Mouse (Mus musculus): ENCODE measurements at regions not wholly inside any gene's neighbourhood (a gene's known extent, or its start where the extent isn't known, plus 50 kb on each side); places are given as distances from the start of the nearest gene placed in this dataset.

- DNase-seq (ENCODE audit: extremely low spot score, low spot score): no peak
These were observed 213.5 kb upstream of the Sfrp2 start for GRCm38 (mm10) chr3:83552516-83553139.

DNA sequence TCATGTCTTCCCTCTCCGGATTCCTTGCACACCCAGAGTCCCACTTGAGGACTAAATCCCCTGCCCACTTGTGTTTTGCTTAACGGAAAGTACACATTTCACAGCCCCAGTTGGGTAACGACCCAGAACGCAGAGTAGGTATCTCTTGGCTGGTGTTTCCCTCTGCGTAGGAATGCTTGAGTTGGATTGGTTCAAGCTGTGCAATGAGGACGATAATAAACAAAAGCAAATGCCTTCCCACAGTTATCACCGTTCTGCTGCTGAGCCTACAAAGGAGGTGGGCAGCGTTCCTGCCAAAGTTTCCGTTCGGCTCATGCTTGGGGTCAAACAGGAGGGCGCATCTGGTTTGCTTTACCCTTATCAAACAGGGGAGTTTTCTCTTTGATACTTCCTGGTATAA, 212.3 kb upstream of the Sfrp2 start:
- no peak for DNase-seq (ENCODE audit: extremely low spot score, low spot score)

DNA sequence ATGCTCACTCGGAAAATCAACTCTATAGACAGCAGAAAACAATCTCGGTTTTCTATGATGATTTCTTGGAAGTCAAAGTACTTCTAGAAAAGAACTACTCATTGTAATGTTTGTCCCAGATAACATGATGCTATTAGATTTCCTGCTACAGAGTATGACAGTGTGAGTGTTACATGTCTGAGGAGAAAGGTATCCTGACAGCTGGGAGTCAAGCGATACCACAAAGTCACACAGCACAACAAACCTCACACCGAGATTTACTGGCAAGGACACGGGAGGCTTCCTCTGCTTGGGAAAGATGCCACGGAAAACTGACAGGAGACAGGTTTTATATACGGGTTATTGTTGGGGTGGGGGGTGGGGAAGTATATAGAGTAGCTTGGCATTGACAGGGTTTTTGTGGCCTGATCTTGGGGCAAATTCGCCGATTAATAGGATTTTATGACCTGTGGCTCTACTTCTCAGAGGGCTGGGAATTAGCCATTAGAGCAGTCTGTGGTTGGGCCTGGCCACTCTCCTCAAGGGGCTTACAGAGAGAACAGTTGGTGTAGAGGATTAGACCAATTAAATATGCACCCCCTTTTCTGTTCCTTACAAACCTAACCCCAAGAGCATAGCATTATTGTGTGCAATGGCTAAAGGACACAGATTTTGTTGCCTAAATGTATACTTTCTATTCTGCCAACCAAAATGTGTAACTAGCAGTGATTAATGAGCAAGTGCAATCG, 209.2 kb upstream of the Sfrp2 start:
- DNase-seq (ENCODE audit: extremely low spot score, low spot score): no peak

GRCm38 (mm10) chr3:83562026-83562425, 204.1 kb upstream of the Sfrp2 start:
- DNase-seq (ENCODE audit: extremely low spot score, low spot score): no peak

- DNase-seq (ENCODE audit: extremely low spot score, low spot score): no peak
These were observed 190.6 kb upstream of the Sfrp2 start for GRCm38 (mm10) chr3:83575526-83575925.

GRCm38 (mm10) chr3:83576155-83576554, 190.0 kb upstream of the Sfrp2 start:
- no peak for DNase-seq (ENCODE audit: extremely low spot score, low spot score)

GRCm38 (mm10) chr3:83580766-83581165, 185.4 kb upstream of the Sfrp2 start:
- DNase-seq (ENCODE audit: extremely low spot score, low spot score): no peak

DNA sequence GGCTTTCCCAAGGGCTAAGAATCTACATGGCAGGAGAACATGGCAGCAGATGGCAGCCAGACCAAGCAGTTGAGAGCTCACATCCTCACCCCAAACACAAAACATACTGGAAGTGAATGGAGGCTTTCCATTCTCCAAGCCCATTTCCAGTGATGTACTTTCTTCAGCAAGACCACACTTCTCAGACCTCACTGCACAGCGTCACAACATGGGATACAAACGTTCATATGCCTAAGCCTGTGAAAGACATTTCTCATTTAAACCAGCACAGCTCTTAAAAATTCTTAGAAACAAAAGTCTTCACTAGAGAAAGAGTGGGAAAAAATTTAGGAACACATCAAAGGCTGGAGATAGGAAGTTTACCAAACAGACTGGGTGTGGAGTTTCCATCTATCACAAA, 183.9 kb upstream of the Sfrp2 start:
- no peak for DNase-seq (ENCODE audit: extremely low spot score, low spot score)

GRCm38 (mm10) chr3:83583071-83583672, 182.9 kb upstream of the Sfrp2 start:
- peak; percentile 49 for DNase-seq (ENCODE audit: extremely low spot score, low spot score)

DNA sequence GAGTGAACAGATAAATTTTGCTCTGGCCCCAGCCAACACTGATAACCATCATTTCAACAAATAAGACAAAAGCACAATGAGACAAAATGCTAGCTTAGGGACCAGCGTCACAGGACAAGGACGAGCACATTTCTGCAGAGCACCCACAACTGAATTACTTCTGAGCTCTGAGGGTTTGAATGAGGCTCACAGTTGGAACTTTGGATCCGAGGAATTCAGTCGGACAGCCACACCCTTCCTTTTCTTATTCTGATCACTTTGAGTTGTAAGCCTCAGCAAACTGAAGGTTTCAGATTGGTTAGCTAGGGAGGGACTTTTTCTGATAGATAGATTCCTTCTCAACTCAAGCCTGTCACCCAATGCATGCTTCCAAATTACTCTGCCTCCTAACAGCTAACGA, 180.0 kb upstream of the Sfrp2 start:
- no peak for DNase-seq (ENCODE audit: extremely low spot score, low spot score)

GRCm38 (mm10) chr3:83586551-83586950, 179.6 kb upstream of the Sfrp2 start:
- no peak for DNase-seq (ENCODE audit: extremely low spot score, low spot score)

DNA sequence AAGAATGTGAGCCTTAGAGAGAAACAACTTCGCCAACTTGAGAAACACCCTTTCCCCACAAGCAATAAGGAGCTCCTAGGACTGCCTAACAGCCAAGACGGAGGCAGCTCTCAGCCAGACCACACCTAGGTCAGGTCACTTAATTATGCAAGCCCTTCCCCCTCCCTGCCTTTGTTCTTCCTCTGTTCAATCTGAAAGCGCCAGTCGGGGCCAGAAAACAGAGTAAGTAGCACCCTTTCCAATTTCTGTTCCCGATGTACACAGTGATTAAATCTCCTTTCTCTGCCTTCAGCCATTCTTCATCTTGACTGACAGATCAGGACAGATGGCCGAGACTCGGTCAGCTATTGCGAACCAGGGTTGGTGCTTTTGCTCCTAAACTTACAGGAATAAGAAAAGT, 177.0 kb upstream of the Sfrp2 start:
- DNase-seq (ENCODE audit: extremely low spot score, low spot score): no peak

- DNase-seq (ENCODE audit: extremely low spot score, low spot score): no peak
These were observed 174.9 kb upstream of the Sfrp2 start for GRCm38 (mm10) chr3:83591206-83591605.

GRCm38 (mm10) chr3:83593321-83593720, 172.8 kb upstream of the Sfrp2 start:
- no peak for DNase-seq (ENCODE audit: extremely low spot score, low spot score)

DNA sequence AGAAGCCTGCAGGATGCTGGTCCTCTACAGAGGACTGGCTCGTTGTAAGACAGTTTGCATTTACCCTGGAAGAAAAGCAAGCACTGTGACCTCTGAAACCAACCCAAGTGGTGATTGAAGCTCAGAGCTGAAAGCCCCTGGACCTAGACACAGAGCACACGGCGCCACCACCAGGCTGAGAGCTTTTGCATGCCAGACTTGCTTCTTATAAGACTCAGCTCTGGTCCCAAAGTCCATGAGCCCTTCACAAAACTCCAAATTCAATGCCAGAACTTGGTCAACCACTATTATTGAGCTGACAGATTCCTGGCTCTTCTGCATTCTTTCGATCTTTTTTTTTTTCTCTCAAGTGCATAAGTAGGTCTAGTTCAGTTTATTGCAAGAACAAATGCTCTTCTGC, 164.6 kb upstream of the Sfrp2 start:
- no peak for DNase-seq (ENCODE audit: extremely low spot score, low spot score)

DNA sequence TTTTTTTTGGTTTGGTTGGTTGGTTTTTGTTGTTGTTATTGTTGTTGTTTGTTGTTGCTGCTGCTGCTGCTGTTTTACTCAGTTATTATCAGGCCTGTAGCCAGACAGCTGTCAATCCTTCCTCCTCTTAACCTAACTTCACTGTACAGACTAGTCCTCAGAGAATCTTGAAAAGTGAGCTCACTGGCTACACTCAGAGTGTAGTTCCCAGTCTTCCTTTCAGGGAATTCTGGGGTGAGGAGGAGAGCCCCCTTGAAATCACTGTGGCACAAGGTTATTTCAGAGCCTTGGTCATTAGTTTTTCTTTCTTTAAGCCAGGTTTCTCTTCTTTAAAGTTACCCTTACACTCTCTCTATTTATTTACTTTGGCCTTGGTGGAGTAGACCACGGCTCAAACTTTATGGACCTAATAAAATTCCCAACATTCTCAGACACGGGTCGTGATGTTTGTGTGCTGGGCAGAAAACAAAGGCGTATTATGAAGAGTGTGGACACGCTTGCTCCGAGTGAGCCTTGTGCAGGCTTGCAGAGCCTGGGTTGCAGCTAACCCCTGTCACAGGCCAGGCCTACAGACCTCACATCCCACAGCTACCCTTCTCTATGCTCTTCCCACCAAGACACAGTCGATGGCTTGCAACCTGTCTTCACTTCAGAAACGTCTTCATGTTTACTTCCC, 156.9 kb upstream of the Sfrp2 start:
- DNase-seq (ENCODE audit: extremely low spot score, low spot score): no peak

GRCm38 (mm10) chr3:83620435-83620834, 145.7 kb upstream of the Sfrp2 start:
- DNase-seq (ENCODE audit: extremely low spot score, low spot score): no peak

DNA sequence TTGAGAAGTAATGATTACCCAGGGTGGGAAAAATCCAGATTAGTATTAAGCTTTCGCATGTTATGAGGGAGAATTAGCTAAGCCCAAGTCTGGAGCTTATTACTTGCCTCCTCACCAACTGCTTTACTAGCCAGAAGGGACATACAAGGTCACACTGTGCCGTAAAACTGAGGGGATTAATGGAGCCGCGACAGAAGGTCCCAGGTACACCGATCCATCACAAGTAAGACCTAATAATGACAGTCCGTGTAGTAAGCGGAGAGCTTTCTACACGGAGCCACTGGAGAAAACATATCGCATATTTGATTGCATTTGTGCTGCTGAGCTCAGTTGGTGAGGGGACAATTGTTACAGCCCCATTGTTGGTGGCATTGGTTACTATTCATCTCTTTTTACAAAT, 133.1 kb upstream of the Sfrp2 start:
- no peak for DNase-seq (ENCODE audit: extremely low spot score, low spot score)

- DNase-seq (ENCODE audit: extremely low spot score, low spot score): no peak
These were observed 125.7 kb upstream of the Sfrp2 start for GRCm38 (mm10) chr3:83640433-83640832.

DNA sequence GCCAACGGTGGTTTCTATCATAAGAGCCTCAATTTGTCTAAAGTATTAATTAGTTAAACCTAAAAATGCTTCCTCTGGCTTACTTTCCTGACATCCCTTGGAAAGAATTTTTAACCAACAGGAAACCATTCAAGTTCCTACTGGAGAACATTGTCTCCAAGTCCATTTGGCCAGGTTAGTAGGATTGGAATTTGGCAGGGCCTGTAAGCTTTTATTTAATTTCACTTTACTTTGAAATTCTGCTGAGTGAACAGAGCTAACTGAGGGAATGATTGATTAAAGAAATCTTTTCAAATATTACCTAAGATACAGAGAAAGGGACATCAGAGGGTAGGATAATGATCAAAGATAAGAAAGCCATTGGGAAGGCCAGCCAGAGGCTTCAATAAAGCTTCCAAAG, 102.4 kb upstream of the Sfrp2 start:
- no peak for DNase-seq (ENCODE audit: extremely low spot score, low spot score)

DNA sequence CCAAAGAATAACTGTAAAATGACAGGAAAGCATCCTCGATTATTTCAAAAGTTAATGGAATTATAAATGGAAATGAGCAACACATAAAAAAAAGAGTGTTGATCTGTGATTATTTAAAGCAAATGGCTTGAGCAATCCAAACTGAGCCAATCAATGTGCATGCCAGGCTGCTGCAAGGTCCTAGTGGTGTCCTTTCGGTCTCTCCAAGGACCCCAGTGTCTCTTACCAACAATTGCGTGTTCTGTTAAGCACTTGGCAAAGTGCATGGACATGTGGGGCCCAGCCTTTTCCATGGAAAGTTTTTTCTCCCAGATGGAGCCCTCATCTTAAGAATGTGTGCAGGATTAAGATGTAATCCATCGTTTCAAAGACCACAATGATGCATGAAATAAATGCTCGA, 90.0 kb upstream of the Sfrp2 start:
- no peak for DNase-seq (ENCODE audit: extremely low spot score, low spot score)

DNA sequence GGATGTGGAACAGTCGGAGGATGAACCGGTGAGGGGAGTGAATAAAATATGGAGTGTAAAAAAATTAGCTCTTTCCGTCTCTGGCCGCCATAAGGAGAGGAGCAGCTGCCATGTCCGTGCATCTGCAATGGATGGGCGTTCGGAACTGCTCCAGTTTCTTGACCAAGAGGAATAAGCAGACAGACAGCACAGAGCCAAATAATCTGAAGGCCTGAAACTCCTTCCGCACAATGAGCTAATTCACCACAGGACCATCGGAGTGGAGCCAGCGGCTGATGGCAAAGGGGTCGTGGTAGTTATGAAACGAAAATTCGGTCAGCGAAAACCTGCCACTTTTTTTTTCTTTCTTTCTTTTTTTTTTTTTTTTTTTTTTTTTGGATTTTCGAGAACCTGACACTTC, 79.5 kb upstream of the Sfrp2 start:
- no peak for DNase-seq (ENCODE audit: extremely low spot score, low spot score)
